Mouse (Mus musculus) right cerebral cortex, adult 2 months (tissue): ENCODE results near the gene Gm26602.
"Not testable (repeated sequence)": the region's sequence is repeated elsewhere in the genome, so short reads cannot be mapped to it uniquely, and the experiment has no call there.

Experiments
- DNase-seq, 2 experiments: peaks; one replicate each; pipeline ENCODE4 v3.0.0; 2021 to 2022; ENCODE audit warnings: low spot score in 2 of 2

Gene Gm26602

GRCm38 (mm10) chr10:79933145-79933679, 22.6 kb downstream of the Gm26602 start:
- no peak for DNase-seq

GRCm38 (mm10) chr10:79933861-79934260, 23.2 kb downstream of the Gm26602 start:
- no peak for DNase-seq

GRCm38 (mm10) chr10:79934272-79934721, 23.6 kb downstream of the Gm26602 start:
- DNase-seq, result peak in 1 of 2 experiments; percentile 56

GRCm38 (mm10) chr10:79934794-79935569, 24.3 kb downstream of the Gm26602 start:
- no peak for DNase-seq

- no peak for DNase-seq
Measured at GRCm38 (mm10) chr10:79936284-79936910, 25.7 kb downstream of the Gm26602 start.

- no peak for DNase-seq
Measured at GRCm38 (mm10) chr10:79936911-79937441, 26.3 kb downstream of the Gm26602 start.

GRCm38 (mm10) chr10:79937775-79938526, 27.3 kb downstream of the Gm26602 start:
- no peak for DNase-seq

GRCm38 (mm10) chr10:79940749-79941148, 30.1 kb downstream of the Gm26602 start:
- DNase-seq, result no peak

GRCm38 (mm10) chr10:79942988-79943387, 32.3 kb downstream of the Gm26602 start:
- no peak for DNase-seq

- DNase-seq, result no peak
Measured at GRCm38 (mm10) chr10:79943471-79943901, 32.8 kb downstream of the Gm26602 start.

GRCm38 (mm10) chr10:79945507-79946234, 35.0 kb downstream of the Gm26602 start:
- no peak for DNase-seq

GRCm38 (mm10) chr10:79946752-79947322, 36.2 kb downstream of the Gm26602 start:
- no peak for DNase-seq

GRCm38 (mm10) chr10:79947502-79947901, 36.8 kb downstream of the Gm26602 start:
- no peak for DNase-seq

- no peak for DNase-seq
Measured at GRCm38 (mm10) chr10:79949873-79950272, 39.2 kb downstream of the Gm26602 start.

- no peak for DNase-seq
Measured at GRCm38 (mm10) chr10:79950661-79951060, 40.0 kb downstream of the Gm26602 start.

GRCm38 (mm10) chr10:79953946-79954345, 43.3 kb downstream of the Gm26602 start:
- peak in 1 of 2 experiments; percentile 28 for DNase-seq

- DNase-seq, result no peak
Measured at GRCm38 (mm10) chr10:79955691-79956090, 45.0 kb downstream of the Gm26602 start.

- no peak for DNase-seq
Measured at GRCm38 (mm10) chr10:79956643-79957154, 46.0 kb downstream of the Gm26602 start.

- peak; percentile 69 to 82 for DNase-seq
Measured at GRCm38 (mm10) chr10:79958140-79958816, 47.6 kb downstream of the Gm26602 start.

- not testable (repeated sequence) for DNase-seq
Measured at GRCm38 (mm10) chr10:79959412-79959811, 48.8 kb downstream of the Gm26602 start.
